Mouse (Mus musculus) frontal cortex, postnatal 10 days (tissue): ENCODE data around the gene Dpep1.
A peak's percentile ranks its signal among the peaks of the same experiment; 100 is the strongest.
"Not testable (repeated sequence)": the region's sequence is repeated elsewhere in the genome, so short reads cannot be mapped to it uniquely, and the experiment has no call there.

Source experiments
- DNase-seq, 2 experiments: peaks; one replicate each; pipeline ENCODE4 v3.0.0; 2022; ENCODE audit warnings: low spot score in 2 of 2, mixed read lengths in 1 of 2

The Dpep1 gene

DNA sequence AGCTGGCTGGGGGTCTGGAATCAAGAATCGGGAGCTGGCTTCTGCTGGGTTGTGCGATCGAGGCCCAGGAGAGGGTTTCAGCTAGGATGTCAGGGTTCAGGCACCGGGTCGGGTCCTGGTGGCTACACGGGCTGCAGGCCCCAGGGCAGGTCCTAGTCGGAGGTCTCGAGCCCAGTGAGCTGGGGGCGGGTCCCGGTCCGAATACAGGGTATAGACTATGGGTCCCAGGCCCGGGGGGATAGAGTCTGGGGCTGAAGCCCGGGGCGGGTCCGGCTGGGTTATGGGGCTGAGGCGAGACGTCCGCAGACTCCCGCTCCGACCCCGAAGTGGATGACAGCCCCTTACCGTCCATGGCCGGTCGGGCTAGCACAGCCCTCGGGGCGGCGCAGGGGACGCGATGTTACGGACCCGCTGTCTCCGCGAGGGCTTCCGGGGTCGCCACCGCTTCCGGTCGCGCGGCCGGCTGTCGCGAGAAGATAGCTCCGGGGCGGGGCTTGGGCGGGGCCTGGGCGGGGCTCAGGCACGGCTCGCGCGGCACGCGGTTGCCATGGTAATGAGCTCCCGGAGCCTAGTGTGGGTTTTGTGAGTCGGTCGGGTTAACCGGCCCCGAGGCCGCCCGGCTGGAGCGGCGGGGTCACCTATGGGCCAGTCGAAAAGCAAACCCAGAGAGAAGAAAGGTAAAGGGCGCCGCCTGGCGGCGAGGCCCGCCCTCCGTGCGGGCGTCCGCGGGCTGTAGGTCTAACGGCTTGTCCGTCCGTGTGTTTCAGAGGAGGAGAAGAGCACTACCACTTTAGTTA lies 26.5 kb downstream of the Dpep1 start, which contains the start of the genes Chmp1a and Spata33:
Chmp1a (minus strand) TSS at position 443 of the 797 bp plus-strand sequence.
Spata33 (plus strand) TSS at position 512 of the 797 bp plus-strand sequence.
- peak; percentile 88 for DNase-seq

- no peak for DNase-seq
Observed at GRCm38 (mm10) chr8:123213118-123213772, 27.2 kb downstream of the Dpep1 start.

GRCm38 (mm10) chr8:123215430-123215829 lies 29.4 kb downstream of the Dpep1 start:
- no peak for DNase-seq

GRCm38 (mm10) chr8:123220917-123221316 lies 34.9 kb downstream of the Dpep1 start:
- no peak for DNase-seq

DNA sequence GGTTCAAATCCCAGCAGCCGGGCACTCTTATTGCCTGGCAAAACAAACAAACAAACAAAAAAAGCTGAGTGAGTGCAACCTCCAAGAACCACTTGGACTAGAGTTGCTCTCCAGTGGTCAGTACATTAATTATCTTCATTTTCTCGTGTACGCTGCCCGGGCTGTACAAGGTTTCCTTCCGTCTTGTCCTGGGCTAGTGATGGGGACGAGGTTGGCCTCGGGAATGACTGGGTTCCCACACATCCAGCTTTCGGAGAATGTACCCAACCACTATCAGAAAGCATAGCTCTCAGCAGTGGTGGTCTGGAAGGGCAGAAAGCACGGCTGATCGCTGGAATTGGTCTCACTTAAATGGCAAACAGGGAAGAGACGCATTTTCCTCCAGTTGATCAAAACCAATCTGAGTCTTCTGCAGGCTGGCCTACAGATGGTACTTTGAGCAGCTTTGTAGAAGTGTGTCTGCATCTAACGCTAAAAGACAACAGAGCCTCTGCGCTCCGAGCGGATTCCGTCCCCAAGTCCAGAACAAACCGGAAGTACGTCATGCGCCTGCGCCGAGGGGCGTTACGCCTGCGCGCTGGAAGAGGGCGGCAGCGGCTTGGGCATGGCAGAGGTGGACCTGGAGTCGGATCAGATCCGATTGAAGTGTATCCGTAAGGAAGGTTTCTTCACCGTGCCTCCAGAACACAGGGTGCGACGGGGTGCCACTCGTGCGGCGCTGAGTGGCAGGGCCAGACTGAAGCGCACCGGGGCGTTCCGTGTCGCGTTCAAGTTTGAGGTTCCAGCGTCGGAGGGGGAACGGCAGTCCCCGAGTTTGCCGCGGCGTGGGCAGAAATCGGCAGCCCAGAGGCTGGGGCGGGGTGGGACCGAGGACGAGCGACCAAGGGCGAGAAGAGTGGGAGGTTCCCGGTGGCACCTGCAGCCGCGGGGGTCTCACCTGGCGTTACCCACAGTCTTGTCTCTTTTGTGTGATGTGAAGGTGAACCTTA lies 38.5 kb downstream of the Dpep1 start, which contains the start of gene Cdk10:
Cdk10 (plus strand) TSS at position 565 of the 989 bp plus-strand sequence.
- peak; percentile 79 to 89 for DNase-seq

- no peak for DNase-seq
Observed at GRCm38 (mm10) chr8:123228416-123228815, 42.4 kb downstream of the Dpep1 start.

- not testable (repeated sequence) for DNase-seq
Observed at GRCm38 (mm10) chr8:123230326-123230725, 44.3 kb downstream of the Dpep1 start.

DNA sequence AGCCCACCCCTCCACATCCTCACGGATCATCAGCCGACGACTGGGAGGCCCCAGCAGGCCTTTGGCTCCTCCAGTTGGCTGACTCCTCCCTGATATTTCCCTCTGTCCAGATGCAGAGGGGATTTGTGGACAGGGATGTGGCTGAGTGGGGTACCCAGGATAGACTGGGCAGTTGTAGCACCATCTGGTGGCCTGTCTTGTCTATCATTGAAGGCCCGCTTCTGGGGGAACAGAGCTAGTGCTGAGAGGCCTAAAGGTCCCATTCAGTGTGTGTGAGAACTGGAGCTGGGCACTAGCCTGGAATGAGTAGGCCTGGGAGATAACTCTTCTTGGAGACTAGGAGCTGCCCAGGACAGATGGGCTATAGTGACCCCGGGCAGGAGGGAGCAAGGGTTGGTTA lies 45.7 kb downstream of the Dpep1 start:
- DNase-seq, result no peak

- no peak for DNase-seq
Observed at GRCm38 (mm10) chr8:123232553-123232952, 46.5 kb downstream of the Dpep1 start.

DNA sequence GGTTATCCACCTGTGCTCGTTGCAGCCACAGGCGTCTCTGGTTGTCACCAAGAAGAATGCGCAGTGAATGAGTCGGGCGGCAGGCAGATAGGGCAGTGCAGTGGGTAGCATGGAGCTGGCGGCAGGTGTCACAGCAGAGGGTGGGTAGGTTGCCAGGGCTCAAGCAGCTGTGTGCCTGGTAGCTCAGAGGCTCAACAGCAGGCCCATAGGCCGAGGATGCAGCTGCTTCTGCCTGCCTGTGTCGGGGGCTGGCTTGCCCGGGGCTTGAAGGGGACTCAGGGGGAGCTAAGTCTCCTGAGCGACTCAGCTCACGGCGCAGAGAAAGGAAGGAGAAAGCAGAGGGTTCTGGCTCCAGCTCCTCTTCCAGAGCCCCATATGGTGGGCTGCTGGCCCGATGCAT lies 47.3 kb downstream of the Dpep1 start:
- no peak for DNase-seq

DNA sequence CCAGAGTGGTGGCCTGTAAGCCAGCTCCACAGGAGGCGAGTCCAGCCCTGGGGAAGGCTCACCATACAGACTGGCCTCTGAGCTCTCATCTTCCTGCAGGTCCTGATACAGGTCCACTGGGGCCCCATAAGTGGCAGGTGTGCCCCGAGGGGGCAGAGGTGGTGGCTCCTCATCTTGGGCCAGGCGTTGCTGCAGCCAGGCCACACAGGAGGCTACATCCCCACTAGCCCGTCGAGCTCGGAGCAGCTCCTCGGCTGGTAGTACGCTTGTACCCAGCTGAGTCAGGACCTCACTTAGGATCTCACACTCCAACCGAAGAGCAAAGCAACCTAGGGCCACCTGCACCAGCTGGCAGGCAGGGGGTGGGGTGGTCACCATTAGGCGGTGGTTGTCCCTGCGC lies 47.7 kb downstream of the Dpep1 start:
- DNase-seq, result no peak

DNA sequence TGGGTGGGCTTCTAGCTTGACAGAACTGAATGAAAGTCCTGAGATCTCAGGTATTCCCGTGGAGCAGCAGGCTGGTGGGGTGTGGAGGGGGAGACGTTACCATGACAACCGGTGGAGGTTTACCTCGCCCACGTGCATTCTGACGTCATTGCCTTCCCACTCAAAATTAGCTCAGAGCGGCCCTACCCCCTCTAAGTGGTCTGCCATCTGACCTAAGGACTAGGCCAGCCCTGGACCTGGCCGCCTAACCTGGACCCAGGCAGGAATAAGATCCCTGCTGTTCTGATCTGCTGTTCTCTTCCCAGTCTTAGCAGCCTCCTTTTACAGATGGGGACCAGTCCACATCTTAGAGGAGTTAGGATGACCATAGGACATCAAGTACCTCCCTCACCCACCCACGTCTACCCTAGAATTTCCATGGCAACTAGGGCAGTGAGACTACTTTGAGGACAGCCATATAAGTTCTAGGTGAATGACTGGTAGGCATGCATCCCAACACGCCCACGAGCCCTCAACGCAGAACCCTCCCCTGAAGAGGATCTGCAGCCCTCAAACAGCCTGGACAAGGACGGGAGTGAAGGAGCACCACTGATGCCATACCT lies 49.0 kb downstream of the Dpep1 start:
- DNase-seq, result peak; percentile 79 to 81

- peak; percentile 79 to 83 for DNase-seq
Observed at GRCm38 (mm10) chr8:123235520-123236497, 49.8 kb downstream of the Dpep1 start, which contains the start of gene Spata2l. Gene Spata2l (minus strand): TSS chr8:123236233.

DNA sequence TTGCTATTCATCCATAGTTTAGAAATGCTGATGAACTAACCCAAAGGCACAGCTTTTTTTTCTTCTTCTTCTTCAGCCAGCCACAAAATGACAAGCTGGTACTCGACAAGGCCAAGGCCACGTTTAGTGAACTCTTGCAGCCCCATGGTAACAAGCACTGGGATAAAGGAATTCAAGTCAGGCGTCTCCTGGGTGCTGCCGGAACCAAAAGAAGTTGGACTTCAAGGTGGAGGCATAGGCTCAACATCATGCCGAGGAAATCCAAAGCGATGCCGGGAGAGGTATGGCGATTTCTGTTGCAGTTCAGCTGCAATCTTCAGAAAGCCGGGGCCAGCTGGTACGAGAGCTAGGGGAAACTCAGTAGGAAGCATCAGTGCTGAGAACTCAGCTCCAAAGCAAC lies 53.4 kb downstream of the Dpep1 start:
- DNase-seq, result no peak

DNA sequence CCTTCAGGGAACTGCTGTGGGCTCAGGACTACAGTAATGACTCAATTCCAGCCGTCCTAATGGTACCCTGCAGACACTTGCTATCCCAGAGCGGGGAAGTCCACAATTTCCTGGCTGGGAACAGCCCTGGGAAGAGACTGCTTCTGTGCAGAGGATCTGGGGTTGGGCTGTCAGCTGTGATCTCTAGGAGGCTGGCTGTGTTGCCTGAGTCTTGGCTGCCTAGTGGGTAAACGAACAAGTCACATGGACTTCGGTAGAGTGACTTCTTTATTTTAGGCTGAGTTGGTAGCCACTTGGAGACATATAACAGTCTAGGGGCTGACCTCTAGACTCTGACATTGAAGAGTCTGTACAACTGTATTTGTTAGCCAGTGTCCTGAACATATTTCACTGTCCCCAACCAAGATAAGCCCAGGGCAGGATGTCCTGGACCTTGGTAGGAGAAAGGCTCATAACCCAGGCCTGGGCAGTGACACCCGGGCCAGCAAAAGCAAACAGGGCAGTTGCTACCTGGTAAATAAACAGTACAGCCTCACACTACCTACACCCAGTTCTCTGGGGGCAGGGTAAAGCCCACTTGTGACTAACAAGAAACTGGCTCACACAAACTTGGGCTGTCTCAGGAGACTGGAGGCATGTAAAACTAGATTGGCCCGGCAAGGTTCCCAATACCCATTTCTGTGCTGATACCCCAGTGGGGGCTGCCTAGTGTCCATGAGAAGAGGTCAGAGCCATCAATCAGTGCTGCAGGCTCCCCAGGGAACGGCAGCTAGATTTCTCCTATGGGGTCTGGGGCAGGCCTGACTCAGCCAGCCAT lies 56.3 kb downstream of the Dpep1 start:
- no peak for DNase-seq

DNA sequence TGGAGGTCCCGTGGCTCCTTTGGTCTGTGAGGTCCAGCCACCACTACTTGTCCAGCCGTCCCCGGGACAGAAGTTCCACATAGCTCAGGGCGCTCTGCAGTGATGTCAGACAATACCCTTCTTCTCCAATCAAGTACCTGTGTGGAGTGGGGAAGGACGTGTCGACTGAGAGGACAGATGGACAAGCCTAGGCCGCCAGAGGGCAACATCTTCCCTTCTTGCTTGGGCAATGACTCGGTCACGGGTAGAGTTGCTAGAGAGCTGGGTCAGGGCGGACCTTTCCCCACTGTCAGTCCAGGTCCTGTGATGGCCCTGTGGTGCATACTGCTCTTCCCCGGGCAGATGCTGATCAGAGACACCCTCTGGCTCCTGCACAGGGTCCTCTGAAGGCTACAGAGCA lies 57.0 kb downstream of the Dpep1 start:
- no peak for DNase-seq

GRCm38 (mm10) chr8:123244382-123244781 lies 58.3 kb downstream of the Dpep1 start:
- no peak for DNase-seq

- DNase-seq, result no peak
Observed at GRCm38 (mm10) chr8:123245543-123245942, 59.5 kb downstream of the Dpep1 start.

- no peak for DNase-seq
Observed at GRCm38 (mm10) chr8:123247748-123248147, 61.7 kb downstream of the Dpep1 start.
